Mouse (Mus musculus): ENCODE measurements around the gene Eif2b2. TPM values are rescaled to one million over a fixed set of nuclear protein-coding genes. Genes with fewer than 3 reads are reported as not detected.

Gene Eif2b2
- polyA plus RNA-seq (2014; fragmentation: Illumina TruSeq; extraction: RNeasy Lipid Tissue Mini Kit (QIAGEN cat#74804); ENCODE audit: low read depth, low replicate concordance): 2.8 TPM

DNA sequence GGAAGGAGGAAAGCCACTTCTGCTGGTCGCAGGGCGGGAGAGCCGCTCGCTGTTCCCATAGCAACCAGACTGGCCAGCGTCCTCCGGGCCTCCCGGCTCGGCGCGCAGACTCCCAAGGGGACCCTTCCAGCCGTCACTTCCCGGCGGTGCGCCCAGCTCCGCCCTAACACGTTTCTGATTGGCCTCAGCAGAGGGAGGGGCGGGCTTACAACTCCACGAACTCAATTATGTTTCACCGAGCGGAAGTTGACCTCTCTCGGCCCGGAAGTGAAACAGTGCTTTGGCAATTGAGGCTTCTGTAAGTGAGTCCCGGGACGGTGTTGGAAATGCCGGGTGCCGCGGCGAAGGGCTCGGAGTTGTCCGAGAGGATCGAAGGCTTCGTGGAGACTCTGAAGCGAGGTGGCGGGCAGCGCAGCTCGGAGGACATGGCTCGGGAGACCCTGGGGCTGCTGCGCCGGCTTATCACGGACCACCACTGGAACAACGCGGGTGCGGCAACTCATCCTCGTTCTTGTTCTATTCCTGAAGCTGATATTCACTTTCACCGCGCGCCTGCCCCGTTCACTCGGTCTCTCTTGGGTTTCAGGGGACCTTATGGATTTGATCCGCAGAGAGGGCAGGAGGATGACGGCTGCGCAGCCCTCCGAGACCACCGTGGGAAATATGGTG, at the start of gene Eif2b2:
Gene Eif2b2 (plus strand): TSS at position 246 of the 669 bp plus-strand sequence.

GRCm38 (mm10) chr12:85177740-85178239, 41.5 kb upstream of the Eif2b2 start, which contains the start of gene Pgf:
Gene Pgf (minus strand): TSS chr12:85177790.

DNA sequence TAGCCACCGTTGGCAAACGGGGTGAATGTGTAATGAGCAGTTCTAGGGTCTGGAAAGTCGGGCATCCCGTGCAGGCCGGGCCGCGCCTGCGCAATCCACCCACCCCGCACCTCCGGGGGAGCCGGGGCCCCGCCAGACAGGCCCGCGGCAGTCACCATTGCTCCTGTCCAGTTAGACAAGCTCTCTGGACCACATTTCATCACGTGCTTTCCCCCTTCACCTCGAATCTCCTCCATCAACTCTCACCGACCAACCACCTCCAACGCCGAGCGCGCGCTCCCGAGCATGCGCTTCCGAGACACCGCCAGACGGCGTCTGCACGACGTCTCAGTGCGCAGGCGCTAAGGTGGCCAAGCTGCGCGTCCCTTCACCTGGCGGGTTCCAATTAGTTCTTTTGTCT, 51.0 kb downstream of the Eif2b2 start, which contains the start of gene Mlh3:
Gene Mlh3 (minus strand): TSS at position 281 of the 400 bp plus-strand sequence.

Other genes with a start within 250 kb of the Eif2b2 start
- gene Fcf1, start 248.6 kb upstream of the Eif2b2 start, polyA plus RNA-seq (2014; fragmentation: Illumina TruSeq; extraction: RNeasy Lipid Tissue Mini Kit (QIAGEN cat#74804); ENCODE audit: low read depth, low replicate concordance): 67.0 TPM
- 15.0 TPM for gene Arel1, start 248.6 kb upstream of the Eif2b2 start, polyA plus RNA-seq (2014; fragmentation: Illumina TruSeq; extraction: RNeasy Lipid Tissue Mini Kit (QIAGEN cat#74804); ENCODE audit: low read depth, low replicate concordance)
- gene Ylpm1, start 223.2 kb upstream of the Eif2b2 start, polyA plus RNA-seq (2014; fragmentation: Illumina TruSeq; extraction: RNeasy Lipid Tissue Mini Kit (QIAGEN cat#74804); ENCODE audit: low read depth, low replicate concordance): 20.2 TPM
- 0.61 TPM for gene Prox2, start 108.7 kb upstream of the Eif2b2 start, polyA plus RNA-seq (2014; fragmentation: Illumina TruSeq; extraction: RNeasy Lipid Tissue Mini Kit (QIAGEN cat#74804); ENCODE audit: low read depth, low replicate concordance)
- gene Dlst, start 108.6 kb upstream of the Eif2b2 start, polyA plus RNA-seq (2014; fragmentation: Illumina TruSeq; extraction: RNeasy Lipid Tissue Mini Kit (QIAGEN cat#74804); ENCODE audit: low read depth, low replicate concordance): 172 TPM
- gene Rps6kl1, start 68.2 kb upstream of the Eif2b2 start, polyA plus RNA-seq (2014; fragmentation: Illumina TruSeq; extraction: RNeasy Lipid Tissue Mini Kit (QIAGEN cat#74804); ENCODE audit: low read depth, low replicate concordance): not detected
- not detected for gene Pgf, start 41.7 kb upstream of the Eif2b2 start, polyA plus RNA-seq (2014; fragmentation: Illumina TruSeq; extraction: RNeasy Lipid Tissue Mini Kit (QIAGEN cat#74804); ENCODE audit: low read depth, low replicate concordance)
- gene Mlh3, start 51.1 kb downstream of the Eif2b2 start, polyA plus RNA-seq (2014; fragmentation: Illumina TruSeq; extraction: RNeasy Lipid Tissue Mini Kit (QIAGEN cat#74804); ENCODE audit: low read depth, low replicate concordance): 7.5 TPM
- 12.1 TPM for gene Acyp1, start 69.0 kb downstream of the Eif2b2 start, polyA plus RNA-seq (2014; fragmentation: Illumina TruSeq; extraction: RNeasy Lipid Tissue Mini Kit (QIAGEN cat#74804); ENCODE audit: low read depth, low replicate concordance)
- 0.50 TPM for gene Zc2hc1c, start 69.1 kb downstream of the Eif2b2 start, polyA plus RNA-seq (2014; fragmentation: Illumina TruSeq; extraction: RNeasy Lipid Tissue Mini Kit (QIAGEN cat#74804); ENCODE audit: low read depth, low replicate concordance)
- gene Nek9, start 119.9 kb downstream of the Eif2b2 start, polyA plus RNA-seq (2014; fragmentation: Illumina TruSeq; extraction: RNeasy Lipid Tissue Mini Kit (QIAGEN cat#74804); ENCODE audit: low read depth, low replicate concordance): 19.8 TPM
- gene Tmed10, start 155.4 kb downstream of the Eif2b2 start, polyA plus RNA-seq (2014; fragmentation: Illumina TruSeq; extraction: RNeasy Lipid Tissue Mini Kit (QIAGEN cat#74804); ENCODE audit: low read depth, low replicate concordance): 153 TPM

Measured in liver, adult 10 weeks (tissue).